Mouse (Mus musculus): Measurements from ENCODE around the gene Dgat2. TPM values are rescaled to one million over a fixed set of nuclear protein-coding genes. Genes with fewer than 3 reads are reported as not detected.

Dgat2 gene
- polyA plus RNA-seq, 1 experiment: 2.1 TPM

DNA sequence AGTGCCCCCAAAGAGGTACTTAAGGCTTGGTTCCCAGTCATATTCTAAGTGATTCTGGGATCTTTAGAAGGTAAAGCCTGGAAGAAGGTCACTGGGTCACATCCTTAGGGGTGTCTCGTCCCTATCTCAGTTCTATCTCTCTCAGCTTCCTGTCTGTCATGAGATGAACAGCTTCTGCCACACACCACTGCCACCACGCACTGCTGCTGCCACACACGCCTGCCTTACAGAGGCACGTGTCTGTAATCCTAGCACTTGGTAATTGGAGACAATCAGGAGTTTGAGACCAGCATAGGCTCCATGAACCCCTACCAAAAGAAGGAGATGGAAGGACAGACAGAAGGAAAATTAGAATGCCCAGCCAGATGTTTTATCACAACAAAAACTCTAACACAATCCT is 62.4 kb downstream of the Dgat2 start:
- no peaks in the 10 kb centered on the region for H3K36me3 ChIP-seq (ENCODE audit: control insufficient read depth, insufficient read depth, low read length, poor library complexity, severe bottlenecking)
- no peaks in the 10 kb centered on the region for H3K4me1 ChIP-seq (ENCODE audit: control insufficient read depth, insufficient read depth, low read length)
- H3K9me3 ChIP-seq (replicated peaks; ENCODE audit: control insufficient read depth, insufficient read depth, low read length, poor library complexity, severe bottlenecking): no peaks in the 10 kb centered on the region
- TF ChIP-seq POLR2A (IDR thresholded peaks at IDR 0.05; ENCODE audit: insufficient read depth, low read length) (no peak), EP300 (IDR thresholded peaks at IDR 0.05; ENCODE audit: insufficient read depth, low read depth, low read length) (no peak), CTCF (IDR thresholded peaks at IDR 0.05; ENCODE audit: low read depth, low read length) (no peak)
- H3K27ac ChIP-seq (ENCODE audit: insufficient read depth, low read length): no peak overlapping the region
- H3K27me3 ChIP-seq (ENCODE audit: control insufficient read depth, insufficient read depth, low read length, poor library complexity, severe bottlenecking): no peaks in the 10 kb centered on the region
- no peak overlapping the region for H3K9ac ChIP-seq (ENCODE audit: low read depth, poor library complexity, severe bottlenecking)
- H3K4me3 ChIP-seq (ENCODE audit: low read depth, low read length): no peak overlapping the region

DNA sequence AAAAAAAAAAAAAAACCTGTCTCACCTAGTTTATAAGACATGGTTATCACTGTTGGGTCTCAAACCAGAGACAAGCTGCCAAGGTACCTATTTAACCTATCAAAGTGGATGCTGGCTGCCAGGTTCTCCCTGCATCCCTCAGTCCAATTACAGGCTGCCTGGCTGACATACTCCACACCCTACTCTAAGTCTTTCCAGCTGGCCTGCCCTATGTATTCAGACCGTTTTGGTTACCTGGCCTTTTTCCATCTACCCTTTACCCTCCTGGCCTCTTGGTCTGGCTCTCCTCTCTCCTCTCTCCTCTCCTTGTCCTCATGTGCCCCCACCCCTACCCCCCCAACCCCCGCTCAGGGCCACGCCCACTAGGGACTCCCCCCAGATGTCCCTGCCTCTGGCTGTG is 65.7 kb downstream of the Dgat2 start:
- Histone ChIP-seq H3K27ac (ENCODE audit: insufficient read depth, low read length) (no peak overlapping the region), H3K27me3 (ENCODE audit: control insufficient read depth, insufficient read depth, low read length, poor library complexity, severe bottlenecking) (no peaks in the 10 kb centered on the region), H3K9ac (ENCODE audit: low read depth, poor library complexity, severe bottlenecking) (no peak overlapping the region), H3K4me3 (ENCODE audit: low read depth, low read length) (no peak overlapping the region), H3K9me3 (replicated peaks; ENCODE audit: control insufficient read depth, insufficient read depth, low read length, poor library complexity, severe bottlenecking) (no peaks in the 10 kb centered on the region), H3K4me1 (ENCODE audit: control insufficient read depth, insufficient read depth, low read length) (no peaks in the 10 kb centered on the region), H3K36me3 (ENCODE audit: control insufficient read depth, insufficient read depth, low read length, poor library complexity, severe bottlenecking) (no peaks in the 10 kb centered on the region)
- TF ChIP-seq POLR2A (IDR thresholded peaks at IDR 0.05; ENCODE audit: insufficient read depth, low read length) (no peak), EP300 (IDR thresholded peaks at IDR 0.05; ENCODE audit: insufficient read depth, low read depth, low read length) (no peak), CTCF (IDR thresholded peaks at IDR 0.05; ENCODE audit: low read depth, low read length) (no peak)

DNA sequence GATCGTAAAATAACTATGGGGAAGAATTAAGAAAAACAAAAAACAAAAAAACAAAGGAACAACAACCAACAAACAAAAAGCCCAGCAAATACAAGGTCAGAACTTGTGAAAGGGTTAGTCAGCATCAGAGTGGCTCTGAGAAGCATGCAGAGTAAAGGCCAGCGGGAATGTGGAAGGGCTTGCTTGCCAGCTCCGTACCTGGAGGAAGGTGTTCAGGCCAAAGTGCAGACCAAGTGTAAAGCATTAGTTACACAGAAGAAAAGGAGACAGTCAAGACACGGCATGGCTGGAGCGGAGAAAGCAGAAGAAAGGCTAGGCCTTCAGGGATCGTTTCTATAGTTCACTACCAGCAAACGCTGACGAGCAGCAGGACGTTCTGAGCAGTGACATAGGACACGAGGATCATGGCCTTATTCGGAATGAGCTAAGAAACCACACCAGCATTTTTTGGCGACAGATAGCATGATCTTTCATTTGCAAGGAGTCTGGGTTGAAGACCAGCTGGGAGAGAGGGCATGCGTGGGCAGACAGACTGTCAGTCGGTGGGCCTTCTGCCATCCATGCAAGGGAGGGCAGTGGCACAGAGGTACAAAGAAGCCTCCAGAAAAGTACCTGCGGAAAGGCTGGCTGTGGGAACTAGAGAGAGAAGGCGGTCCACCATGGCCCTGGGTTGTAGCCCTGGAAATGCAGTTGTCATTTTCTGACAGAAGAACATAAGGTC is 68.4 kb downstream of the Dgat2 start:
- TF ChIP-seq POLR2A (IDR thresholded peaks at IDR 0.05; ENCODE audit: insufficient read depth, low read length): no peak
- no peak for TF ChIP-seq CTCF (IDR thresholded peaks at IDR 0.05; ENCODE audit: low read depth, low read length)
- no peak for TF ChIP-seq EP300 (IDR thresholded peaks at IDR 0.05; ENCODE audit: insufficient read depth, low read depth, low read length)

DNA sequence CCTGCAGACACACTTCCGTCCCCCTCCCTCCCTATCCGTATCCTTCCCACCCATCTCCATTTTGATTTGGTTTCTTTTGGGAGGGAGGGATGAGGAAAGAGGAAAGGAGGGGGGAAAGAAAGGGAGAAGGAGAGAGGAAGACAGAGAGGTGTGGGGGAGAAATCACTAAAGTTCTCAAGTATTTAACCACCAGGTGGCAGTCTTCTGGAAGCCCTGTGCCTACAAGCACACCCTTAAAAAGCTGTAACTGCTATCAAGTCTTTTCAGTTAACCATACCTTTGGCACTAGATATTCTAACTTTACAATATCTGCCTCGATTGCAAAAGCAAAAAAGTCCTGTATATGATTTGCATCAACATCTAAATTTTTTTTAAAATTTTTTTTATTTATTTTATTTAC is 75.0 kb downstream of the Dgat2 start:
- Histone ChIP-seq H3K36me3 (ENCODE audit: control insufficient read depth, insufficient read depth, low read length, poor library complexity, severe bottlenecking) (no peaks in the 10 kb centered on the region), H3K27ac (ENCODE audit: insufficient read depth, low read length) (no peak overlapping the region), H3K9me3 (replicated peaks; ENCODE audit: control insufficient read depth, insufficient read depth, low read length, poor library complexity, severe bottlenecking) (no peaks in the 10 kb centered on the region), H3K4me1 (ENCODE audit: control insufficient read depth, insufficient read depth, low read length) (peaks cover 3% of the 10 kb centered on the region), H3K27me3 (ENCODE audit: control insufficient read depth, insufficient read depth, low read length, poor library complexity, severe bottlenecking) (no peaks in the 10 kb centered on the region), H3K4me3 (ENCODE audit: low read depth, low read length) (no peak overlapping the region), H3K9ac (ENCODE audit: low read depth, poor library complexity, severe bottlenecking) (no peak overlapping the region)
- TF ChIP-seq EP300 (IDR thresholded peaks at IDR 0.05; ENCODE audit: insufficient read depth, low read depth, low read length) (no peak), POLR2A (IDR thresholded peaks at IDR 0.05; ENCODE audit: insufficient read depth, low read length) (no peak), CTCF (IDR thresholded peaks at IDR 0.05; ENCODE audit: low read depth, low read length) (no peak)

More for the DNA sequence above, 68.4 kb downstream of the Dgat2 start:
- Histone ChIP-seq H3K9ac (ENCODE audit: low read depth, poor library complexity, severe bottlenecking) (no peak overlapping the region), H3K9me3 (replicated peaks; ENCODE audit: control insufficient read depth, insufficient read depth, low read length, poor library complexity, severe bottlenecking) (no peaks in the 10 kb centered on the region), H3K4me3 (ENCODE audit: low read depth, low read length) (no peak overlapping the region), H3K36me3 (ENCODE audit: control insufficient read depth, insufficient read depth, low read length, poor library complexity, severe bottlenecking) (no peaks in the 10 kb centered on the region), H3K4me1 (ENCODE audit: control insufficient read depth, insufficient read depth, low read length) (no peaks in the 10 kb centered on the region), H3K27ac (ENCODE audit: insufficient read depth, low read length) (no peak overlapping the region), H3K27me3 (ENCODE audit: control insufficient read depth, insufficient read depth, low read length, poor library complexity, severe bottlenecking) (no peaks in the 10 kb centered on the region)

DNA sequence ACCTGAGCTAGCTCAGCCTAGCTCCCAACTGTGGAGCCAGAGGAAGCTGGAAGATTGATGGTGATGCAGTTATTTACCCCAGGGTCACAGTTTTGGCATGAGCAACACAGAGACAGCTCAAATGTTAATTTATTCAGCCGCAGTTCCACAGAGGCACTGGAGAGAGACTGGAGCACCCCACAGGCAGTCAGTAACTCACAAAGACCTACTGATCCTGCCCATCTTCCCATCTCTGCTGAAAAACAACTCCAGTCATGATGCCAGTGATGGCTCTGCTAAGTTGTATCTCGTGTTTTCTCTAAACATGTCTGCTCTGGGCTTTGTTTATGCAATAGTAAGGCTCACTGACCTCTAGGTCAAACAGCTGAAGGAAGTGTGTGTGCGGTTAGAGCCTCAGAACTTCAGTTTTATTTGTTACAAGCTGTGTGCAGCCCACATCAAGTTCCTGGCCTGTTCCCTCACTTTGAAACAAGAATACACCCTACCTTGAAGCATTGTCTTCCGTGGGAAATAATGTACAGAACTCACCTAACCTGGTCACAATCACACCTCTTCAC is 75.7 kb downstream of the Dgat2 start:
- H3K4me3 ChIP-seq (ENCODE audit: low read depth, low read length): no peak overlapping the region
- no peaks in the 10 kb centered on the region for H3K36me3 ChIP-seq (ENCODE audit: control insufficient read depth, insufficient read depth, low read length, poor library complexity, severe bottlenecking)
- no peaks in the 10 kb centered on the region for H3K27me3 ChIP-seq (ENCODE audit: control insufficient read depth, insufficient read depth, low read length, poor library complexity, severe bottlenecking)
- H3K27ac ChIP-seq (ENCODE audit: insufficient read depth, low read length): no peak overlapping the region
- TF ChIP-seq CTCF (IDR thresholded peaks at IDR 0.05; ENCODE audit: low read depth, low read length) (no peak), EP300 (IDR thresholded peaks at IDR 0.05; ENCODE audit: insufficient read depth, low read depth, low read length) (no peak), POLR2A (IDR thresholded peaks at IDR 0.05; ENCODE audit: insufficient read depth, low read length) (no peak)
- H3K9ac ChIP-seq (ENCODE audit: low read depth, poor library complexity, severe bottlenecking): no peak overlapping the region
- H3K4me1 ChIP-seq (ENCODE audit: control insufficient read depth, insufficient read depth, low read length): peaks cover 5% of the 10 kb centered on the region
- H3K9me3 ChIP-seq (replicated peaks; ENCODE audit: control insufficient read depth, insufficient read depth, low read length, poor library complexity, severe bottlenecking): no peaks in the 10 kb centered on the region

Other genes starting within 250 kb of the Dgat2 start
- gene Uvrag, start 41.6 kb downstream of the Dgat2 start, polyA plus RNA-seq (2011; ENCODE audit: insufficient read depth, insufficient read length, low read depth, missing spikeins): 16.1 and 16.9 TPM in 2 replicates
- gene Mogat2, start 55.9 kb upstream of the Dgat2 start, polyA plus RNA-seq (2011; ENCODE audit: insufficient read depth, insufficient read length, low read depth, missing spikeins): 9.1 and 9.3 TPM in 2 replicates
- gene Map6, start 84.7 kb upstream of the Dgat2 start, polyA plus RNA-seq (2011; ENCODE audit: insufficient read depth, insufficient read length, low read depth, missing spikeins): 16.0 and 17.5 TPM in 2 replicates
- gene Serpinh1, start 170.5 kb upstream of the Dgat2 start, polyA plus RNA-seq (2011; ENCODE audit: insufficient read depth, insufficient read length, low read depth, missing spikeins): 211 and 229 TPM in 2 replicates
- gene Gdpd5, start 198.7 kb upstream of the Dgat2 start, polyA plus RNA-seq (2011; ENCODE audit: insufficient read depth, insufficient read length, low read depth, missing spikeins): 5.9 and 8.4 TPM in 2 replicates

Measured in ES-Bruce4 (cell line).